16 mouse cellular contexts compared by ENCODE assay signal in the genomic region with DNA sequence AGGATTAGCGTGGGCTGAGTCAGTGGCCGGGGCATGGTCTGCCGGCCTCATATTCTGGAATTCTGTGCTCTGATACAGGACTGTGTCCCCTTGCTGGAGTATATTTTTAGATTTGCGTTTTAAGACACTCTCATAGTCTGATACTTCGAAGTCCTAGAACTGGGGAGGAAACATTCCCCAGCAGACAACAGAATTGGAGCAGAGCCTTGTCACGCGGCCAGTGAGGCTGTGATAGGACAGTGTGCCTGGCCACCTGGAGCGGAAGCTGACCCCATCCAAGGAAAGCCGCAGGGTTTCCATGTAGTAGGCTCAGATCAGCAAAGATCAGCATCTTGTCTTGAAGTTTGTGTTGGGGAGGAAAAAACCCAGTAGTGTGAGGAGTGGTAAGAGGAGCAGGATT. TPM values are rescaled to one million over a fixed set of nuclear protein-coding genes. Genes with fewer than 3 reads are reported as not detected.
DNase-seq lines count a peak whose midpoint lies in the region; ATAC-seq and TF ChIP-seq lines count a peak whose summit lies in the region.
"Had no signal": no experiment of that assay in that cellular context is flagged by ENCODE, and none has a peak within 500 bp of the region (broad histone marks: within the 10 kb centered on the region; RNA-seq: fewer than 3 reads in every experiment).

No protein-coding gene starts in this region.

- 37% methylated on average over 9 of the region's 9 CpGs for WGBS in heart, postnatal 0 days

- TF ChIP-seq CTCF in Patski (IDR thresholded peaks at IDR 0.05), result no peak
- no peak for TF ChIP-seq CTCF in heart, postnatal 0 days (IDR thresholded peaks at IDR 0.05; ENCODE audit: low read depth)

- H3K4me2 ChIP-seq in heart, postnatal 0 days (ENCODE audit: low read depth, low read length), result no peak overlapping the region; the same call in 1 of the 2 replicates
- H3K4me2 ChIP-seq: embryonic facial prominence, embryonic 13.5 days; forebrain, embryonic 15.5 days; limb, embryonic 15.5 days; lung, embryonic 14.5 days had no signal

- H3K9me3 ChIP-seq in heart, postnatal 0 days (replicated peaks; ENCODE audit: control insufficient read depth, low read length), result no peaks in the 10 kb centered on the region
- H3K9me3 ChIP-seq: embryonic facial prominence, embryonic 13.5 days; forebrain, embryonic 15.5 days; limb, embryonic 15.5 days had no signal

- DNase-seq in cerebellum, postnatal 10 days, result peak; percentile 17 to 39
- no peak for DNase-seq in cerebellum, adult 11-12 months
- DNase-seq in Patski (ENCODE audit: low read depth, low spot score), result peak; percentile 60
- peak; percentile 73 to 75 for DNase-seq in heart, adult 18-20 months
- peak; percentile 37 for DNase-seq in heart, postnatal 0 days (ENCODE audit: low spot score)
- no peak for DNase-seq in right cerebral cortex, postnatal 36 days (ENCODE audit: low spot score in 2 of 2)
- DNase-seq in urinary bladder, postnatal 36 days (ENCODE audit: low spot score in 2 of 2), result no peak
- no peak for DNase-seq in thymus, postnatal 36 days
- DNase-seq: adrenal gland, postnatal 36 days; lung, embryonic 14.5 days; thymus, adult 18-20 months had no signal

- H3K4me3 ChIP-seq in heart, postnatal 0 days (ENCODE audit: low read depth, low read length), result no peak overlapping the region
- H3K4me3 ChIP-seq: embryonic facial prominence, embryonic 13.5 days; forebrain, embryonic 15.5 days; left cerebral cortex, adult 2 months; limb, embryonic 15.5 days had no signal

- POLR2A ChIA-PET in Patski (lab: Charles Lee), result interaction anchor here (0.6 kb wide), 1 partner anchor 11 kb away, joined by 4 read pairs; no protein-coding TSS in a partner anchor

- no peak overlapping the region for H3K9ac ChIP-seq in heart, postnatal 0 days (replicated peaks; ENCODE audit: low read depth, low read length)
- H3K9ac ChIP-seq: embryonic facial prominence, embryonic 13.5 days; forebrain, embryonic 15.5 days; limb, embryonic 15.5 days; lung, embryonic 14.5 days had no signal

- no peak for ATAC-seq in Patski
- ATAC-seq in heart, postnatal 0 days (ENCODE audit: insufficient read depth, low read depth), result peak; percentile 81
- ATAC-seq: forebrain, embryonic 15.5 days; intestine, embryonic 16.5 days had no signal

- TF ChIP-seq EP300 in heart, postnatal 0 days (IDR thresholded peaks at IDR 0.05; ENCODE audit: low read depth), result no peak

- H3K27me3 ChIP-seq in Patski, result no peaks in the 10 kb centered on the region
- no peaks in the 10 kb centered on the region for H3K27me3 ChIP-seq in heart, postnatal 0 days (ENCODE audit: control insufficient read depth, insufficient read depth, low read length)
- H3K27me3 ChIP-seq: embryonic facial prominence, embryonic 13.5 days; forebrain, embryonic 15.5 days; limb, embryonic 15.5 days had no signal

- H3K27ac ChIP-seq in heart, postnatal 0 days (ENCODE audit: low read depth), result peak overlapping the region; percentile 66
- H3K27ac ChIP-seq: embryonic facial prominence, embryonic 13.5 days; forebrain, embryonic 15.5 days; left cerebral cortex, adult 2 months; limb, embryonic 15.5 days had no signal

- CTCF ChIA-PET in Patski (lab: Charles Lee), result no interaction called here

- peaks cover 8% of the 10 kb centered on the region; the same call in 1 of the 2 replicates for H3K4me1 ChIP-seq in heart, postnatal 0 days (ENCODE audit: control insufficient read depth, insufficient read depth)
- H3K4me1 ChIP-seq: forebrain, embryonic 15.5 days had no signal

- H3K36me3 ChIP-seq in heart, postnatal 0 days (replicated peaks; ENCODE audit: control insufficient read depth, insufficient read depth, low read length), result no peaks in the 10 kb centered on the region
- H3K36me3 ChIP-seq: forebrain, embryonic 15.5 days had no signal

- in situ Hi-C loops in Patski (cut with MboI; ENCODE audit: low pct_unique_long_range_greater_than_20kb), result no loop called here

RNA-seq across cellular contexts. Expression of a gene that starts 23.6 kb away (rescaled TPM):
- polyA plus RNA-seq in Patski (2021), result 34.0 TPM
- 10 to 100 TPM; 10.8 to 14.7 TPM for total RNA-seq in heart, adult 18-20 months (2021)
- 16.5 and 16.9 TPM in 2 replicates for total RNA-seq in heart, postnatal 0 days (2014; rRNA removed; ENCODE audit: low replicate concordance)
- polyA plus RNA-seq in heart, postnatal 0 days (2015; fragmentation: Nextera tagmentation; extraction: Ambion mirVana), result 11.8 and 12.9 TPM in 2 replicates

Comparison
In these comparisons a context has a peak if more than half of its experiments do, and no peak if none do; other contexts are left out.
1. DNase-seq: peak in cerebellum, postnatal 10 days (2 of 2), Patski (single experiment), heart, adult 18-20 months (2 of 2) and heart, postnatal 0 days (single experiment); none in cerebellum, adult 11-12 months (single experiment), right cerebral cortex, postnatal 36 days (0 of 2), urinary bladder, postnatal 36 days (0 of 2) and thymus, postnatal 36 days (0 of 2).